Mouse (Mus musculus): Measurements from ENCODE around the gene Rsl1.
"Not testable (repeated sequence)": the region's sequence is repeated elsewhere in the genome, so short reads cannot be mapped to it uniquely, and the experiment has no call there.

GRCm38 (mm10) chr13:67172991-67173722 lies at the start of gene Rsl1:
- TF ChIP-seq CTCF, EP300 (IDR thresholded peaks at IDR 0.05; ENCODE audit: low read depth): not testable (repeated sequence)
